Mouse (Mus musculus): Measurements from ENCODE around the gene Itprip. TPM values are rescaled to one million over a fixed set of nuclear protein-coding genes. Genes with fewer than 3 reads are reported as not detected.
A peak's percentile ranks its signal among the peaks of the same experiment; 100 is the strongest.
"Not testable (repeated sequence)": the region's sequence is repeated elsewhere in the genome, so short reads cannot be mapped to it uniquely, and the experiment has no call there.

Itprip gene
- polyA plus RNA-seq, 2 experiments: 14.4 to 17.1 TPM

- peaks cover 7% of the 10 kb centered on the region for H3K36me3 ChIP-seq (ENCODE audit: control insufficient read depth, insufficient read depth, low read length)
- H3K9ac ChIP-seq (ENCODE audit: low read depth, low read length, severe bottlenecking): peak overlapping the region; percentile 79
- no peaks in the 10 kb centered on the region for H3K9me3 ChIP-seq (ENCODE audit: control insufficient read depth, low read length)
- ATAC-seq (ENCODE audit: low FRiP score, low read depth) (peak; percentile 90), DNase-seq (ENCODE audit: low spot score) (peak; percentile 90)
- H3K4me2 ChIP-seq (replicated peaks; ENCODE audit: low read depth, low read length, severe bottlenecking): peak overlapping the region; percentile 92
- no peak for TF ChIP-seq POLR2A (IDR thresholded peaks at IDR 0.05; ENCODE audit: borderline replicate concordance, extremely low read depth, insufficient read depth, insufficient read length)
- 4% methylated on average over 13 of the region's 13 CpGs for WGBS
- peak overlapping the region; percentile 81 for H3K27ac ChIP-seq (replicated peaks; ENCODE audit: low read depth, low read length)
- H3K27me3 ChIP-seq (ENCODE audit: control insufficient read depth, insufficient read depth, low read length): no peaks in the 10 kb centered on the region
- 0 out of 2 replicates have a peak, but pooled peaks cover 3% of the 10 kb centered on the region for H3K4me1 ChIP-seq (ENCODE audit: control insufficient read depth, insufficient read depth, low read length)
- peak overlapping the region; percentile 83 for H3K4me3 ChIP-seq (replicated peaks; ENCODE audit: low read length)
Measured at GRCm38 (mm10) chr19:47853951-47854795, 64.9 kb downstream of the Itprip start.

DNA sequence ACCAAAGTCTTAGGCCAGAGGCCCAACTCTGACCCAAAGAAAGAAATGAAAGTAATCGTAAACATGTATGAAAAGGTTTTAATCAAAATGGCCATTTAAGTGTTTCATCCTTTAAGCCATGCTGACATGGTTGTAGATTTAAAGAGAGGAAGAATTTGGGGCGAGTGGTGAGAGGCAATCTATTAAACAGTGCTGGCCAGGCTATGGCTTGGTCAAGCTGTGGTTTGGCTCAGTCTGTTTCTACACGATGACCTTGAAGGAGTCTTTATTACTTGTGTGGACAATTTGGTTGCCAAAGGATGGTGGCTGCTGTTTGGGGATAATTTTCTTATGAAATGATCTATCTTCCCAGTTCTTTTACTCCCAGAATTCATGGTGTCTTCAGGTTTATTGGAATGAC is 66.0 kb downstream of the Itprip start:
- peaks cover 3% of the 10 kb centered on the region for H3K36me3 ChIP-seq (ENCODE audit: control insufficient read depth, insufficient read depth, low read length)
- 77% methylated on average over 3 of the region's 3 CpGs for WGBS
- no peaks in the 10 kb centered on the region for H3K27me3 ChIP-seq (ENCODE audit: control insufficient read depth, insufficient read depth, low read length)
- ATAC-seq (ENCODE audit: low FRiP score, low read depth) (no peak), DNase-seq (ENCODE audit: low spot score) (no peak)
- H3K9me3 ChIP-seq (ENCODE audit: control insufficient read depth, low read length): no peaks in the 10 kb centered on the region
- TF ChIP-seq POLR2A (IDR thresholded peaks at IDR 0.05; ENCODE audit: borderline replicate concordance, extremely low read depth, insufficient read depth, insufficient read length): no peak
- 0 out of 2 replicates have a peak, but pooled peaks cover 3% of the 10 kb centered on the region for H3K4me1 ChIP-seq (ENCODE audit: control insufficient read depth, insufficient read depth, low read length)
- no peak overlapping the region for H3K9ac ChIP-seq (ENCODE audit: low read depth, low read length, severe bottlenecking)
- H3K4me2 ChIP-seq (replicated peaks; ENCODE audit: low read depth, low read length, severe bottlenecking): no peak overlapping the region
- no peak overlapping the region for H3K27ac ChIP-seq (replicated peaks; ENCODE audit: low read depth, low read length)
- H3K4me3 ChIP-seq (replicated peaks; ENCODE audit: low read length): no peak overlapping the region

DNA sequence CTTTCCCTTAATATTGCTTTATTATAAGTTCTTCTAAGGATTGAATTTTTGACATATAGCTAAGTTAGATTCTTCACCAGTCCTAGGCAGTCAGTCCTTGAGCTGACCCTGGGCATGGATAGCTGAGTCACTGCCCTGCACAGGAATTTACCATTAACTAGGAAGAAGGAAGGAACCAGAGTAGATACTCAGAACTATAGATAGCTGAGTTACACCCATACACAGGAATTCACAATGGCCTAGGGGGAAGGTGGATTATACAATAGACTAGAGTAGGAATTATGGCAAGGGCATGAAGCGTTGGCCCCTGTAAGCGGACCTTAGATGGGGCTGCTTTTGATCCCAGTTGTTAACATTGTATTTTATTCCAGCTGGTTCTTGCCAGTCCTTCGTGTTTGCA is 67.0 kb downstream of the Itprip start:
- not testable (repeated sequence) for H3K27ac ChIP-seq (replicated peaks; ENCODE audit: low read depth, low read length); H3K9ac ChIP-seq (ENCODE audit: low read depth, low read length, severe bottlenecking); H3K36me3 ChIP-seq (ENCODE audit: control insufficient read depth, insufficient read depth, low read length); H3K27me3 ChIP-seq (ENCODE audit: control insufficient read depth, insufficient read depth, low read length); H3K4me3 ChIP-seq (replicated peaks; ENCODE audit: low read length); ATAC-seq (ENCODE audit: low FRiP score, low read depth); H3K4me2 ChIP-seq (replicated peaks; ENCODE audit: low read depth, low read length, severe bottlenecking); H3K4me1 ChIP-seq (ENCODE audit: control insufficient read depth, insufficient read depth, low read length); H3K9me3 ChIP-seq (ENCODE audit: control insufficient read depth, low read length); DNase-seq (ENCODE audit: low spot score)
- 84% methylated on average over 3 of the region's 3 CpGs for WGBS

- TF ChIP-seq POLR2A (IDR thresholded peaks at IDR 0.05; ENCODE audit: borderline replicate concordance, extremely low read depth, insufficient read depth, insufficient read length): no peak
- WGBS: 97% methylated on average over 3 of the region's 3 CpGs
Measured at GRCm38 (mm10) chr19:47849735-47850134, 69.4 kb downstream of the Itprip start.

More at GRCm38 (mm10) chr19:47849735-47850134, 69.4 kb downstream of the Itprip start:
- H3K4me1 ChIP-seq (ENCODE audit: control insufficient read depth, insufficient read depth, low read length): no peaks in the 10 kb centered on the region
- no peaks in the 10 kb centered on the region for H3K36me3 ChIP-seq (ENCODE audit: control insufficient read depth, insufficient read depth, low read length)
- no peak overlapping the region for H3K4me3 ChIP-seq (replicated peaks; ENCODE audit: low read length)
- no peak overlapping the region for H3K9ac ChIP-seq (ENCODE audit: low read depth, low read length, severe bottlenecking)
- no peak overlapping the region for H3K27ac ChIP-seq (replicated peaks; ENCODE audit: low read depth, low read length)
- ATAC-seq (ENCODE audit: low FRiP score, low read depth): no peak
- no peak for DNase-seq (ENCODE audit: low spot score)
- no peak overlapping the region for H3K4me2 ChIP-seq (replicated peaks; ENCODE audit: low read depth, low read length, severe bottlenecking)
- no peaks in the 10 kb centered on the region for H3K27me3 ChIP-seq (ENCODE audit: control insufficient read depth, insufficient read depth, low read length)
- no peaks in the 10 kb centered on the region for H3K9me3 ChIP-seq (ENCODE audit: control insufficient read depth, low read length)

Small RNA genes within 50 kb of the gene (microRNA-seq; reads per million reads assigned to microRNA genes)
- not detected for gene Gm22240

Other genes starting within 250 kb of the Itprip start
- gene Col17a1, start 227.2 kb downstream of the Itprip start, polyA plus RNA-seq (2012; rRNA removed): 33.8 and 35.3 TPM in 2 replicates
- 29.7 and 31.1 TPM in 2 replicates for gene Col17a1, start 227.2 kb downstream of the Itprip start, polyA plus RNA-seq (2014; fragmentation: Nextera tagmentation; extraction: Ambion mirVana)
- 163 and 176 TPM in 2 replicates for gene Sfr1, start 187.6 kb downstream of the Itprip start, polyA plus RNA-seq (2012; rRNA removed)
- gene Sfr1, start 187.6 kb downstream of the Itprip start, polyA plus RNA-seq (2014; fragmentation: Nextera tagmentation; extraction: Ambion mirVana): 306 and 319 TPM in 2 replicates
- 71.3 and 79.9 TPM in 2 replicates for gene Gsto1, start 64.3 kb downstream of the Itprip start, polyA plus RNA-seq (2012; rRNA removed)
- gene Gsto1, start 64.3 kb downstream of the Itprip start, polyA plus RNA-seq (2014; fragmentation: Nextera tagmentation; extraction: Ambion mirVana): 132 and 134 TPM in 2 replicates
- 1.2 and 1.6 TPM in 2 replicates for gene Gsto2, start 53.8 kb downstream of the Itprip start, polyA plus RNA-seq (2012; rRNA removed)
- gene Gsto2, start 53.8 kb downstream of the Itprip start, polyA plus RNA-seq (2014; fragmentation: Nextera tagmentation; extraction: Ambion mirVana): 0.87 and 1.4 TPM in 2 replicates
- gene Cfap43, start within 50 bp of the Itprip start, polyA plus RNA-seq (2012; rRNA removed): 0.05 and 0.08 TPM in 2 replicates
- gene Cfap43, start within 50 bp of the Itprip start, polyA plus RNA-seq (2014; fragmentation: Nextera tagmentation; extraction: Ambion mirVana): 0.11 TPM in 2 replicates
- 0.05 TPM in 1 of 2 replicates, not detected in the other for gene Cfap58, start 18.4 kb upstream of the Itprip start, polyA plus RNA-seq (2012; rRNA removed)
- gene Cfap58, start 18.4 kb upstream of the Itprip start, polyA plus RNA-seq (2014; fragmentation: Nextera tagmentation; extraction: Ambion mirVana): 0.07 TPM in 1 of 2 replicates, not detected in the other

All from limb, embryonic 14.5 days (tissue).